Mouse (Mus musculus): ENCODE measurements around the gene Birc5.

DNA sequence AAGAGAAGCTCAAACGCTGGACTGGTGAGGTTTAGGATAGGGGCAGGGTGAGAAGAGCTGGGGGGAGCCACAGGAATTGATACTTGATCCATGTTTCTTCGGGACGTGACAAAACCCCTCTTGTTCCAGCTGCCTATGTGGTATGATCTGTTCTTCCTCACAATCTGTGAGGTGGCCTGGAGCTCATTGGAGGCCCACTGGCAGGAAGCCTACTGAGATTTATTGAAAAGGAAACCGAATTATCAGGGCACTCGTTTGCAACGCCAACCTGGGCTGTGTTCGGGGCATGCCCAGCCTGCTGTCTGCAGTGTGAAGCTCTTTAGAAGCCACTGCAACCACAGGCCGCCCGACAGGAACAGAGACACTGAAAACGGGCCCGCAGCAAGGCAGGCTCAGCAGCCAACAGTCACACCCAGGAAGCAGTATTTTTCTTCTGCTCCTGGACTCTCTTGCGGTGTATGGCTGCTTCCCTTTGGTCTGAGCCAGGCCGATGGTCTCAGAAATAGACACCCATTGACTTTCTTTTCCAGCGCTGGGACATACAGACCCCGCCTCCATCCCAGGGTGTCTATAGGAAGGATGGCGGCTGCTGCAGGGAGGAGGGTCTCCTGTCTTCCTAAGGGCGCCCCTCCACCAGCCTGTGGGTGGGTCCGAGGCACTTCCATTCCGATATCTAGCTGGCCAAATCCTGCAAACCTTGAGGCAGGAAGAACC lies 623 bp upstream of the Birc5 start:
- TF ChIP-seq GATA1 (IDR thresholded peaks at IDR 0.05; ENCODE audit: borderline replicate concordance, low read length): no peak
- TF ChIP-seq FLI1 (IDR thresholded peaks at IDR 0.05; ENCODE audit: low read length): no peak

Measured in megakaryocyte, embryonic 14.5 days (primary cell).